Mouse (Mus musculus) small intestine, adult 2 months (tissue): ENCODE results near the gene Adamtsl1.

ENCODE experiments used
- CTCF ChIP-seq: fragments of 200-500 bp; IDR thresholded peaks from 2 replicates; pipeline ENCODE4 v1.5.1; 2012; ENCODE audit warnings: low read depth, mild to moderate bottlenecking, control low read depth, inconsistent platforms, low read length, moderate library complexity, mixed read lengths; ENCODE audit not compliant: insufficient replicate concordance, insufficient read length; ENCODE audit errors: extremely low read depth
- POLR2A ChIP-seq: fragments of 200-500 bp; IDR thresholded peaks from 2 replicates; pipeline ENCODE4 v1.6.1; 2012; ENCODE audit warnings: low read depth, mild to moderate bottlenecking, control low read depth, inconsistent platforms, low read length, moderate library complexity

GRCm38 (mm10) chr4:86397470-86397869, 883.5 kb downstream of the Adamtsl1 start:
- TF ChIP-seq CTCF (no peak), POLR2A (no peak)
